Mouse (Mus musculus) central nervous system, embryonic 18 days (tissue): Measurements from ENCODE around the gene Dnase2a. TPM values are rescaled to one million over a fixed set of nuclear protein-coding genes. Genes with fewer than 3 reads are reported as not detected.

Experiments used
- polyA plus RNA-seq: library from polyadenylated mRNA; depleted of rRNA; stranded (reverse); fragments of >200 nt; gene quantifications from 2 replicates; pipeline ENCODE4 v1.2.3, GENCODE M21; 2012; rRNA removed

Dnase2a gene
- 3.3 TPM in 2 replicates for polyA plus RNA-seq

GRCm38 (mm10) chr8:84908421-84909161 lies at the start of gene Dnase2a:
Dnase2a (plus strand) TSS chr8:84908560.

GRCm38 (mm10) chr8:84871376-84872308 lies 36.7 kb upstream of the Dnase2a start, which contains the start of gene Syce2:
Syce2 (plus strand) TSS chr8:84872111.

GRCm38 (mm10) chr8:84893709-84894134 lies 14.6 kb upstream of the Dnase2a start, which contains the start of gene Gcdh:
Gcdh (minus strand) TSS chr8:84893921.

GRCm38 (mm10) chr8:84901752-84902151 lies 6.6 kb upstream of the Dnase2a start, which contains the start of gene Klf1:
Klf1 (plus strand) TSS chr8:84901928.

GRCm38 (mm10) chr8:84936962-84937546 lies 28.7 kb downstream of the Dnase2a start, which contains the start of gene Mast1:
Mast1 (minus strand) TSS chr8:84937359.

GRCm38 (mm10) chr8:84946528-84947240 lies 38.3 kb downstream of the Dnase2a start, which contains the start of gene Rtbdn:
Rtbdn (plus strand) TSS chr8:84946991.

GRCm38 (mm10) chr8:84969241-84970134 lies 61.1 kb downstream of the Dnase2a start, which contains the start of the genes Gm49661, Prdx2 and Rnaseh2a:
Gm49661 (minus strand) TSS chr8:84969433.
Prdx2 (plus strand) TSS chr8:84969587.
Rnaseh2a (minus strand) TSS chr8:84969767.

Other genes starting within 250 kb of the Dnase2a start
- 4.8 and 5.3 TPM in 2 replicates for gene Ier2, start 245.7 kb upstream of the Dnase2a start, polyA plus RNA-seq
- 140 and 147 TPM in 2 replicates for gene Trmt1, start 222.3 kb upstream of the Dnase2a start, polyA plus RNA-seq
- 54.4 and 58.8 TPM in 2 replicates for gene Nacc1, start 220.7 kb upstream of the Dnase2a start, polyA plus RNA-seq
- 3.0 and 3.1 TPM in 2 replicates for gene Lyl1, start 207.1 kb upstream of the Dnase2a start, polyA plus RNA-seq
- 0.32 and 0.47 TPM in 2 replicates for gene G430095P16Rik, start 185.6 kb upstream of the Dnase2a start, polyA plus RNA-seq
- gene Nfix, start 108.2 kb upstream of the Dnase2a start, polyA plus RNA-seq = 45.9 and 59.1 TPM in 2 replicates
- gene Dand5, start 85.7 kb upstream of the Dnase2a start, polyA plus RNA-seq = 9.1 and 10.1 TPM in 2 replicates
- gene Gadd45gip1, start 77.0 kb upstream of the Dnase2a start, polyA plus RNA-seq = 30.8 and 35.2 TPM in 2 replicates
- gene Rad23a, start 67.9 kb upstream of the Dnase2a start, polyA plus RNA-seq = 52.2 and 59.0 TPM in 2 replicates
- gene Calr, start 61.6 kb upstream of the Dnase2a start, polyA plus RNA-seq = 521 and 537 TPM in 2 replicates
- 116 and 119 TPM in 2 replicates for gene Farsa, start 51.6 kb upstream of the Dnase2a start, polyA plus RNA-seq
- 31.6 and 36.2 TPM in 2 replicates for gene Syce2, start 36.4 kb upstream of the Dnase2a start, polyA plus RNA-seq
- gene Gcdh, start 14.6 kb upstream of the Dnase2a start, polyA plus RNA-seq = 50.4 and 56.7 TPM in 2 replicates
- 0.32 and 0.45 TPM in 2 replicates for gene Klf1, start 6.6 kb upstream of the Dnase2a start, polyA plus RNA-seq
- gene Mast1, start 28.8 kb downstream of the Dnase2a start, polyA plus RNA-seq = 122 and 141 TPM in 2 replicates
- gene Rtbdn, start 38.4 kb downstream of the Dnase2a start, polyA plus RNA-seq = 8.7 and 10.8 TPM in 2 replicates
- 0.75 TPM in 1 of 2 replicates, not detected in the other for gene Gm49661, start 60.9 kb downstream of the Dnase2a start, polyA plus RNA-seq
- 668 and 713 TPM in 2 replicates for gene Prdx2, start 61.0 kb downstream of the Dnase2a start, polyA plus RNA-seq
- gene Rnaseh2a, start 61.2 kb downstream of the Dnase2a start, polyA plus RNA-seq = 41.1 and 47.4 TPM in 2 replicates
- gene Junb, start 70.2 kb downstream of the Dnase2a start, polyA plus RNA-seq = 7.0 and 11.0 TPM in 2 replicates
- 42.6 and 48.9 TPM in 2 replicates for gene Hook2, start 82.0 kb downstream of the Dnase2a start, polyA plus RNA-seq
- 0.05 TPM in 2 replicates for gene Best2, start 106.0 kb downstream of the Dnase2a start, polyA plus RNA-seq
- gene Asna1, start 116.7 kb downstream of the Dnase2a start, polyA plus RNA-seq = 218 and 220 TPM in 2 replicates
- 203 and 208 TPM in 2 replicates for gene Trir, start 118.3 kb downstream of the Dnase2a start, polyA plus RNA-seq
- 131 and 148 TPM in 2 replicates for gene Tnpo2, start 128.4 kb downstream of the Dnase2a start, polyA plus RNA-seq
- 101 and 106 TPM in 2 replicates for gene Fbxw9, start 151.5 kb downstream of the Dnase2a start, polyA plus RNA-seq
- 0.66 and 0.82 TPM in 2 replicates for gene Gm5741, start 159.4 kb downstream of the Dnase2a start, polyA plus RNA-seq
- gene Dhps, start 163.2 kb downstream of the Dnase2a start, polyA plus RNA-seq = 79.2 and 83.7 TPM in 2 replicates
- 121 and 138 TPM in 2 replicates for gene Wdr83os, start 172.2 kb downstream of the Dnase2a start, polyA plus RNA-seq
- 70.0 and 71.1 TPM in 2 replicates for gene Wdr83, start 172.7 kb downstream of the Dnase2a start, polyA plus RNA-seq
- 21.2 and 23.5 TPM in 2 replicates for gene Man2b1, start 174.7 kb downstream of the Dnase2a start, polyA plus RNA-seq
- 3.2 and 3.6 TPM in 2 replicates for gene Zfp791, start 214.5 kb downstream of the Dnase2a start, polyA plus RNA-seq
- gene Cks1brt, start 243.4 kb downstream of the Dnase2a start, polyA plus RNA-seq = not detected in 2 replicates